Mouse (Mus musculus) bone marrow, adult 2 months (tissue): Measurements from ENCODE around the gene Spata46.

Experiments
- CTCF ChIP-seq: fragments of 200-500 bp; IDR thresholded peaks from 2 replicates; pipeline ENCODE4 v1.5.1; 2011; ENCODE audit warnings: low read length, control low read depth; ENCODE audit not compliant: control insufficient read depth, insufficient read depth
- POLR2A ChIP-seq: fragments of 200-500 bp; IDR thresholded peaks from 2 replicates; pipeline ENCODE4 v1.6.1; 2011; ENCODE audit warnings: low read depth, mild to moderate bottlenecking, control low read depth, low read length, borderline replicate concordance; ENCODE audit not compliant: control insufficient read depth

- no peak for TF ChIP-seq CTCF
- TF ChIP-seq POLR2A, result no peak
These were observed 15.7 kb downstream of the Spata46 start for GRCm38 (mm10) chr1:170324312-170324711.
